Mouse (Mus musculus) limb, embryonic 11.5 days (tissue): ENCODE data around the gene Rnf25. TPM values are rescaled to one million over a fixed set of nuclear protein-coding genes. Genes with fewer than 3 reads are reported as not detected.

Experiments
- ATAC-seq: fragments of 200-750 bp; cut with Nextera tagmentation; 2 replicates; pipeline ENCODE4 v1.8.0; 2017; ENCODE audit warnings: low read depth; ENCODE audit not compliant: insufficient number of reproducible peaks, low FRiP score, low TSS enrichment
- DNase-seq: peaks from one replicate; pipeline ENCODE4 v3.0.0-alpha.2; 2015; ENCODE audit warnings: low spot score
- H3K27ac ChIP-seq: fragments of 300-500 bp; sonication (generic); replicated peaks from 2 replicates; pipeline ENCODE4 v1.5.1; 2014; ENCODE audit warnings: low read depth, mild to moderate bottlenecking, low read length
- H3K27me3 ChIP-seq: fragments of 300-500 bp; sonication (generic); 2 replicates; pipeline ENCODE4 v1.6.1; 2014; ENCODE audit warnings: mild to moderate bottlenecking, low read length, mixed read lengths; ENCODE audit not compliant: control insufficient read depth, insufficient read depth
- H3K36me3 ChIP-seq: fragments of 300-500 bp; sonication (generic); 2 replicates; pipeline ENCODE4 v1.6.1; 2014; ENCODE audit warnings: mild to moderate bottlenecking, low read length, moderate library complexity, mixed read lengths; ENCODE audit not compliant: control insufficient read depth, insufficient read depth
- H3K4me1 ChIP-seq: fragments of 300-500 bp; sonication (generic); 2 replicates; pipeline ENCODE4 v1.6.1; 2014; ENCODE audit warnings: low read length, mixed read lengths; ENCODE audit not compliant: control insufficient read depth, insufficient read depth
- H3K4me2 ChIP-seq: fragments of 300-500 bp; sonication (generic); 2 replicates; pipeline ENCODE4 v1.6.1; 2014; ENCODE audit warnings: low read depth, mild to moderate bottlenecking, moderate library complexity; ENCODE audit not compliant: severe bottlenecking
- H3K4me3 ChIP-seq: fragments of 300-500 bp; sonication (generic); 2 replicates; pipeline ENCODE4 v1.5.1; 2014; ENCODE audit warnings: low read depth, low read length
- H3K9ac ChIP-seq: fragments of 300-500 bp; sonication (generic); 2 replicates; pipeline ENCODE4 v1.6.1; 2014; ENCODE audit warnings: mild to moderate bottlenecking, low read length
- H3K9me3 ChIP-seq: fragments of 300-500 bp; sonication (generic); 2 replicates; pipeline ENCODE4 v1.6.1; 2016; ENCODE audit warnings: low read length; ENCODE audit not compliant: control insufficient read depth
- WGBS: fragments of 180-500 bp; shearing (Covaris S2); extraction: QIAGEN DNeasy Blood & Tissue Kit; methylation state at CpG from one replicate; pipeline ENCODE4 v1.1.7; 2014; 5-methylcytosine and 5-hydroxymethylcytosine counted together
- microRNA-seq: library from miRNA; unstranded; fragments of <30 nt; microRNA quantifications from one replicate; pipeline ENCODE4, GENCODE M21; 2016
- polyA plus RNA-seq: library from polyadenylated mRNA; unstranded; fragments of >200 nt; fragmentation: Nextera tagmentation; extraction: Ambion mirVana; gene quantifications from 2 replicates; pipeline ENCODE4 v1.2.1, GENCODE M21; 2014

The Rnf25 gene
- polyA plus RNA-seq, 1 experiment from 2014 or later: 9.2 TPM

DNA sequence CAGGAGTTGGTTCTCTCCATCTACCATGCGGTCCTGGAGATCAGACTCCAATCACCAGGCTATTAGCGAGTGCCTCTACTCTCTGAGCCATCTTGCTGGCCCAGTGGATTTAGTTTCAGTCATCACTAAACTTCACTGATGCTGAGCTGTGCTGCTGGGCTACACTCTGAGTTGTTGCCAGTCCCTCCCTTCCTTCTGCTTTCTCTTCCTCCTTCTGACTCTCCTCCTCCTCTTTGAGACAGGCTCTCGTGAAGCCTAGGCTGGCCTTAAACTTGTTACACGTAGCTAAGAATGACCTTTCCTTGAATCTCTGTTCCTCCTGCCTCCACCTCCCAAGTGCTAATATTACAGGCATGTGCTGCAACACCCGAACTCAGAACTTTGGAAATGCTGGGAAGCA is 42.1 kb downstream of the Rnf25 start:
- 90% methylated on average over 5 of the region's 5 CpGs for WGBS
- Histone ChIP-seq H3K4me1 (no peaks in the 10 kb centered on the region), H3K4me2 (no peak overlapping the region), H3K4me3 (no peak overlapping the region), H3K9me3 (no peaks in the 10 kb centered on the region), H3K9ac (no peak overlapping the region), H3K27me3 (no peaks in the 10 kb centered on the region), H3K27ac (no peak overlapping the region), H3K36me3 (no peaks in the 10 kb centered on the region)
- DNase-seq (no peak), ATAC-seq (no peak)

DNA sequence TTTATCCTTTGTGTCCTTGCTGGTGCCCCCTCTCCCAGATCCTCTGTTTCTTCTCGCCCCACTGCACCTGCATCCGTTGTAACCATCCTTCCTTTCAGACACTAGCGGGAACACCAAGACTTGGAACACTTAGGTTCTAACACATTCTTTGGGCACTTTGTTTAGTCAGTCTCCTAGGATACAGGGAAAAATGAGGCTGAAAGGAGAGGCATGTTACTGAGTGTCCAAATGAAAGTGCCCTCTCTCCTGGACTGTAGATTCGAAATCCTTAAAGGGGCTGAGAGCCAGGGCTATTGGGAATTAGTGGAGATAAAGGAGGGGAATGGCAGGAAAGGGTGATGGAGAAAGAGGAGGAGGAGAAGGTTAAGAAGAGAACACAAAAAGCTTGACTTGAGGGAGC is 57.0 kb downstream of the Rnf25 start, which contains the start of gene Usp37:
Gene Usp37, minus strand, starts transcription at position 101 of the 400 bp plus-strand sequence.
- no peak within 1 kb of the TSS for H3K9ac ChIP-seq
- no peaks in the 10 kb centered on the region for H3K27me3 ChIP-seq
- H3K27ac ChIP-seq: no peak within 1 kb of the TSS
- WGBS: 88% methylated on average over 4 of the region's 4 CpGs
- H3K4me1 ChIP-seq: no peaks in the 10 kb centered on the region
- no peak for DNase-seq
- H3K9me3 ChIP-seq: no peaks in the 10 kb centered on the region
- H3K4me2 ChIP-seq: no peak within 1 kb of the TSS
- H3K36me3 ChIP-seq: no peaks in the 10 kb centered on the region
- ATAC-seq: no peak
- no peak within 1 kb of the TSS for H3K4me3 ChIP-seq

Small RNA genes lying within 50 kb of the gene (microRNA-seq; reads per million reads assigned to microRNA genes)
- not detected for gene Gm25035

Other genes with a start within 250 kb of the Rnf25 start
- 0.25 and 0.79 TPM in 2 replicates for gene Catip, start 239.3 kb downstream of the Rnf25 start, polyA plus RNA-seq
- gene Slc11a1, start 226.2 kb downstream of the Rnf25 start, polyA plus RNA-seq: 1.0 and 1.8 TPM in 2 replicates
- gene Ctdsp1, start 209.9 kb downstream of the Rnf25 start, polyA plus RNA-seq: 74.7 and 75.8 TPM in 2 replicates
- 0.16 and 0.18 TPM in 2 replicates for gene Vil1, start 192.0 kb downstream of the Rnf25 start, polyA plus RNA-seq
- gene Cnot9, start 95.3 kb downstream of the Rnf25 start, polyA plus RNA-seq: 113 and 120 TPM in 2 replicates
- gene Plcd4, start 58.5 kb downstream of the Rnf25 start, polyA plus RNA-seq: 0.53 and 0.79 TPM in 2 replicates
- 46.4 and 52.2 TPM in 2 replicates for gene Usp37, start 57.1 kb downstream of the Rnf25 start, polyA plus RNA-seq
- 10.2 and 11.6 TPM in 2 replicates for gene Zfp142, start 13.2 kb downstream of the Rnf25 start, polyA plus RNA-seq
- gene Bcs1l, start 13.1 kb downstream of the Rnf25 start, polyA plus RNA-seq: 15.4 and 15.9 TPM in 2 replicates
- gene Stk36, start within 50 bp of the Rnf25 start, polyA plus RNA-seq: 13.6 and 16.1 TPM in 2 replicates
- 42.4 and 51.5 TPM in 2 replicates for gene Ttll4, start 60.3 kb upstream of the Rnf25 start, polyA plus RNA-seq
- 16.0 and 19.8 TPM in 2 replicates for gene Cyp27a1, start 112.2 kb upstream of the Rnf25 start, polyA plus RNA-seq
- gene Prkag3, start 147.8 kb upstream of the Rnf25 start, polyA plus RNA-seq: not detected in 2 replicates
- gene Wnt6, start 170.5 kb upstream of the Rnf25 start, polyA plus RNA-seq: 21.2 and 27.4 TPM in 2 replicates
- gene Wnt10a, start 190.1 kb upstream of the Rnf25 start, polyA plus RNA-seq: 1.4 and 1.6 TPM in 2 replicates